Mouse (Mus musculus) intestine, embryonic 16.5 days (tissue): Measurements from ENCODE around the gene Ank2. TPM values are rescaled to one million over a fixed set of nuclear protein-coding genes. Genes with fewer than 3 reads are reported as not detected.
"Not testable (repeated sequence)": the region's sequence is repeated elsewhere in the genome, so short reads cannot be mapped to it uniquely, and the experiment has no call there.

ENCODE experiments used
- ATAC-seq: fragments of 200-750 bp; cut with Nextera tagmentation; 2 replicates; pipeline ENCODE4 v1.8.0; 2017; ENCODE audit warnings: moderate TSS enrichment, moderate library complexity
- H3K27ac ChIP-seq: fragments of 300-500 bp; sonication (generic); 2 replicates; pipeline ENCODE4 v1.5.1; 2014; ENCODE audit warnings: mild to moderate bottlenecking, low read length
- H3K27me3 ChIP-seq: fragments of 300-500 bp; sonication (generic); replicated peaks from 2 replicates; pipeline ENCODE4 v1.6.1; 2014; ENCODE audit warnings: low read length, control low read depth, mixed read lengths; ENCODE audit not compliant: control insufficient read depth, insufficient read depth
- H3K36me3 ChIP-seq: fragments of 300-500 bp; sonication (generic); 2 replicates; pipeline ENCODE4 v1.6.1; 2014; ENCODE audit warnings: low read length, control low read depth; ENCODE audit not compliant: control insufficient read depth, insufficient read depth
- H3K4me1 ChIP-seq: fragments of 300-500 bp; sonication (generic); 2 replicates; pipeline ENCODE4 v1.6.1; 2014; ENCODE audit warnings: low read length, control low read depth, mixed read lengths; ENCODE audit not compliant: control insufficient read depth, insufficient read depth
- H3K4me2 ChIP-seq: fragments of 300-500 bp; sonication (generic); 2 replicates; pipeline ENCODE4 v1.6.1; 2014; ENCODE audit warnings: low read depth, low read length, control low read depth
- H3K4me3 ChIP-seq: fragments of 300-500 bp; sonication (generic); 2 replicates; pipeline ENCODE4 v1.5.1; 2014; ENCODE audit warnings: mild to moderate bottlenecking, low read length
- H3K9ac ChIP-seq: fragments of 300-500 bp; sonication (generic); 2 replicates; pipeline ENCODE4 v1.6.1; 2014; ENCODE audit warnings: low read depth, low read length
- H3K9me3 ChIP-seq: fragments of 300-500 bp; sonication (generic); 2 replicates; pipeline ENCODE4 v1.6.1; 2016; ENCODE audit warnings: low read length, control low read depth; ENCODE audit not compliant: control insufficient read depth
- WGBS: fragments of 180-500 bp; shearing (Covaris S2); extraction: QIAGEN DNeasy Blood & Tissue Kit; methylation state at CpG from one replicate; pipeline ENCODE4 v1.1.7; 2014; 5-methylcytosine and 5-hydroxymethylcytosine counted together
- polyA plus RNA-seq: library from polyadenylated mRNA; unstranded; fragments of >200 nt; fragmentation: Nextera tagmentation; extraction: Ambion mirVana; gene quantifications from 2 replicates; pipeline ENCODE4 v1.2.1, GENCODE M21; 2015

Gene Ank2
- polyA plus RNA-seq, 1 experiment from 2014 or later, result 15.8 TPM

DNA sequence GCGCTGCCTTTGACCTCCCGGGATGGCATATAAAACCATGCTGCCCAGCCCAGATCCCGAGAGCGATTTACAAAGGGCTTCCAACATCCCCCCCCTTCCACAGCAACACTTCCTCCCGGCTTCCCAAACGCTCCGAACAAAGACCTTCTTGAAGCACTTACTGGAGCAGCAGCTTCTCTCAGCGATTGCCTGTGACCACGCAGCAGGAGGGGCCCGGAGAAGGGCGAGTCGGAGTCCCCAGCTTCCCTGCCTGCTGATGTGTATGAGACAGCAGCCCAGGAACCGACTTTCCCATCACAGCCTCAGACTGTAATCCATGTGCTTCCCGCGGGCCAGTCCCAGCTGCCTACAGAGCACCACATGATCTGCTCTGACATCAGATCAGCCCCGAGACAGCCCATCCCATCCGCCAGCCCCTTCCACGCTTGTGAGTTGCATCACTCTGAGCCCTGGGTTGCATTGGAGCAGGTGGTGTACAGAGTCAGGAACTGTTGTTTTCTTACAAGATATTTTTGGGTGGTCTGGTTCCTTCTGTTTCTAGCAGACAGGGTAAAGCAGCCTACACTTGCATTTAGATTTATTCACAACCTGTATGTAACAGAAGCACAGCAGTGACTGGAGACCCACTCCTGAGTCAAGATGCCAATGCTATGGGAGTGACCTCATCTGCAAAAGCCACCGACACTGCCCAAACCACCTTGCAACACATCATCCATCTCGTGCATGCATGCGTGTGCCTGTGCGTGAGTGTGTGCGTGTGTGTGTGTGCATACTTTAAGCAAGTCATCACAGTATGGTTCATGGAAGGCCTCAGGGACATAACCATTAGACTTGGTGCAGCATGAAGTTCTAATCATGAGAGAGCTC, 90.2 kb downstream of the Ank2 start:
- Histone ChIP-seq H3K4me3 (peak overlapping the region; percentile 52), H3K4me1 (peaks cover 6% of the 10 kb centered on the region), H3K9me3 (no peaks in the 10 kb centered on the region), H3K27me3 (no peaks in the 10 kb centered on the region), H3K4me2 (peak overlapping the region; percentile 69), H3K27ac (peak overlapping the region; percentile 55), H3K9ac (peak overlapping the region; percentile 68), H3K36me3 (no peaks in the 10 kb centered on the region)
- 18% methylated on average over 23 of the region's 23 CpGs for WGBS
- peak; percentile 96 for ATAC-seq

DNA sequence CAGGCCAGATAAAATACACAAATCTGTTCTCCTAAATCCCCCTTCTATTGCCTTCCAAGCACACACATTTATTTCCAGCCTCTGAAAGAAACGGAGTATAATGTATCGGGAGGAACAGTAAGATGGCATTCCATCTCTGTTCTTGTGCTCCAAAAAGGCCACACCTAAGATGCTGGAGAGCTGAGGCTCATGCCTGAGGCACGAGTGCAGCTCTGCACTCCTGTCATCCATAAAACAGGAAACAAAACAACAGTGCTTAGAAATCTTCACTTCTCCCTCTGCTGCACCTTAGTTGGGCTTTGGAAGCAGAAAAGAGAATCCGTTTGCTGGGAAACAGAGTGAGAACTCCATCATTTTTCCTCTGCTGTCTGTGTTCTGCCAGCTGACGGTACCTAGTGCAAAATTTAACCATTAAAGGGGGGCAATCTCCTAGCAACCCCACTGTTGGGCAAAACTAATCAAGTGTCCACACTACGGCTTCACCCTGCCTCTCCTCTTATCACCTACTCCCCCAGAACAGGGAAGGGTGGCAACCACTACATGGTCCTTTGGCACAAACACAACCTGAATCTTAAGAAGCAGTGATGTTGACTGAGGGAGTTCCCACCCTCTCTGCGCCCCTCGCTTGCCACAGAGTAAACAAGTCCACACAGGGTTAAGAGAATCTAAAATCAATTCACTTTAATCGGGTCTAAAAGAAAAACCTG, 91.1 kb downstream of the Ank2 start:
- Histone ChIP-seq H3K4me3 (peak overlapping the region; percentile 52), H3K36me3 (no peaks in the 10 kb centered on the region), H3K27ac (no peak overlapping the region), H3K9ac (peak overlapping the region; percentile 68), H3K27me3 (no peaks in the 10 kb centered on the region), H3K9me3 (no peaks in the 10 kb centered on the region), H3K4me2 (peak overlapping the region; percentile 69), H3K4me1 (peaks cover 6% of the 10 kb centered on the region)
- WGBS, result 9% methylated on average over 9 of the region's 9 CpGs
- ATAC-seq, result no peak

DNA sequence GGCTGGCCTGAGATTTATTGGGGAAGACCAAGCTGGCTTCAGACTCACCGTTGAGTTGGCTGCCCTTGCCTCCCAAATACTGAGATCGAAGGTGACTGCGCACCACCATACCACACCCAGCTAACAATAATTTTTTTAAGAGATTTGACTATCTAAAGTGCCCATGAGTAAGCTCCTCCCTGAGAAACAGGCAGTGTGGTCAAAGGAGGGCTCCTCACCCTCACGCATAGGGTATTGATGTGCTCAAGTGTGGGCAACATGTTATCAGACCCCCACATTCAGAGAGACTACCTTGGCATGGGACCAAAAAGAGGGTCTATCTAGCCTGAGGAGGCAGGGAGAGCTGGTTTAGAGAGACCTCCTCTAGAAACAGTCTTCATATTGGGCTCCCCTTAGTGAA, 92.3 kb downstream of the Ank2 start:
- Histone ChIP-seq H3K27ac (no peak overlapping the region), H3K9me3 (no peaks in the 10 kb centered on the region), H3K4me3 (no peak overlapping the region), H3K36me3 (no peaks in the 10 kb centered on the region), H3K4me1 (peaks cover 6% of the 10 kb centered on the region), H3K9ac (no peak overlapping the region), H3K4me2 (no peak overlapping the region), H3K27me3 (no peaks in the 10 kb centered on the region)
- ATAC-seq, result no peak
- 97% methylated on average over 4 of the region's 4 CpGs for WGBS

DNA sequence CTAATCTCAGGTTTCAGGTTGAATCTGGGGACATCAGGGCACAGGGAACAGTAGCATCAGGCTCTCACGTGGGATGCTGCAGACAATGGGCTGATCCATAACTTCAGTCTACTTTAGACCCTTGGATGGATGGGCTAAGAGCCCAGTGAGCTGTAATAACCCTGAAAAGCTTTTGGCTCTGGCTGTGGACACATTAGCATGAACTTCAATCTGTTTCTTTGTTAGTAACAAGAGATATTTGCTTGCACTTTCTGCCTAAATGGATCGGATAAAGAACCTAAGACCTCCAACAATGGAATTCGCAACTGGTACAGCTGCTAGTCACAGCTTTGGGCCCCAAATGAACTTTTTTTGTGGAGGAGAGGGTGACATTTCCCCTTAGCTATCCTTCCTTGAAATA, 94.8 kb downstream of the Ank2 start:
- WGBS, result 62% methylated on average over 3 of the region's 3 CpGs

DNA sequence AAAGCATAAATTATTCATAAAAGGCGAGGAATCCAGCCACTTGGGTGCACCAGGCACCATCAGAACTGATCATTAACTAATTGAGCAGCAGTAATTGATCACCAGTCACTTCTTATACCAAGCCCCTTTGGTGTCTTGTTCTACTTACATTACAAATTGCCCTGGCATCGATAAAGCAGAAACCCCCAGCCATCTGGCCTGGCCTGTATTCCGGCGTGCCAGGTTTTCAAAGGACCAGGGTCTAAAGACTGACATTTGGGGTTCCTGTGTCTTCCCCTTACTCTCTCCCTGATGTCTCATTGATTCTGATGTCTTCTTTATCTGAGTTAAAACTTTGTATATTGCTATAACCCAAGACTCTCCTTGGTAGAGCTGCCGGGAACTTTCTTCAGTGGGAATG, 98.2 kb downstream of the Ank2 start:
- 89% methylated on average over 5 of the region's 5 CpGs for WGBS

More for the DNA sequence above, 94.8 kb downstream of the Ank2 start:
- peaks cover 6% of the 10 kb centered on the region for H3K4me1 ChIP-seq
- no peak overlapping the region for H3K4me2 ChIP-seq
- no peak overlapping the region for H3K4me3 ChIP-seq
- no peaks in the 10 kb centered on the region for H3K9me3 ChIP-seq
- no peak for ATAC-seq
- H3K9ac ChIP-seq, result no peak overlapping the region
- no peaks in the 10 kb centered on the region for H3K27me3 ChIP-seq
- no peaks in the 10 kb centered on the region for H3K36me3 ChIP-seq
- H3K27ac ChIP-seq, result no peak overlapping the region

DNA sequence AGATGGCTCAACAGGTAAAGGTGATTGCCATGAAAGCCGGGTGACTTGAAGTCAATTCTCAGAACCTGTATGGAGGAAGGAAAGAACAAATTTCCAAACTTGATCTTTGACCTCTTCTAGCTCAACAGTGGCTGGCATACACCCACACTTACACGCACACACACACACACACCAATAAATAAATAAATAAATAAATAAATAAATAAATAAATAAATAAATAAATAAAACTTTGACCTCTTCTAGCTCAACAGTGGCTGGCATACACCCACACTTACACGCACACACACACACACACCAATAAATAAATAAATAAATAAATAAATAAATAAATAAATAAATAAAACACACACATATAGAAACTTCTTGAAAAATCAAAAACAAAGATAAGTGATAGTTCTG, 98.7 kb downstream of the Ank2 start:
- H3K4me1 ChIP-seq, H3K36me3 ChIP-seq, H3K27ac ChIP-seq, H3K9ac ChIP-seq, H3K4me2 ChIP-seq, H3K27me3 ChIP-seq, H3K9me3 ChIP-seq, H3K4me3 ChIP-seq, ATAC-seq: not testable (repeated sequence)
- 94% methylated on average over 3 of the region's 3 CpGs for WGBS

More for the DNA sequence above, 98.2 kb downstream of the Ank2 start:
- no peak overlapping the region for H3K27ac ChIP-seq
- no peak for ATAC-seq
- no peaks in the 10 kb centered on the region for H3K27me3 ChIP-seq
- no peaks in the 10 kb centered on the region for H3K36me3 ChIP-seq
- no peaks in the 10 kb centered on the region for H3K9me3 ChIP-seq
- no peaks in the 10 kb centered on the region for H3K4me1 ChIP-seq
- no peak overlapping the region for H3K4me3 ChIP-seq
- no peak overlapping the region for H3K9ac ChIP-seq
- no peak overlapping the region for H3K4me2 ChIP-seq

DNA sequence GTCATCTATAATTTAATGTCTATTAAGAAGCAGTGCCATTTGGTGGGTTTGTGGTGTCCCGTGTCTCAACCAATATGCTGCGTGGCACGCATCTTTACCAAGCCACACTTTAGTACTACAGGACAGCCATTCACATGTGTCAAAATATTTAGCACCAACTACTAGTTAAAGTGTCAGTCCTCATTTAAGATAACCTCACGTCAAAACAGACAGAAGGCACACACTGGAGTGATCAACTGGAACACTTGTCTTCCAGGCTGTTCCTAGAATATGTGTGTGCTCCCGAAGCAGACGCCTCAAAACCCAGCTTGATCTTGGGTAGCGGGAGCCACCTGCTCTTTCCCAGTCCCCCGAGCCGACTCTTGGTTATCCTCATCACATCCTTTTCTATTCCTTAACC, 101.4 kb downstream of the Ank2 start:
- no peaks in the 10 kb centered on the region for H3K36me3 ChIP-seq
- H3K27ac ChIP-seq, result no peak overlapping the region
- WGBS, result 94% methylated on average over 9 of the region's 9 CpGs
- H3K4me2 ChIP-seq, result no peak overlapping the region
- ATAC-seq, result no peak
- H3K27me3 ChIP-seq, result no peaks in the 10 kb centered on the region
- no peaks in the 10 kb centered on the region for H3K4me1 ChIP-seq
- no peaks in the 10 kb centered on the region for H3K9me3 ChIP-seq
- no peak overlapping the region for H3K9ac ChIP-seq
- no peak overlapping the region for H3K4me3 ChIP-seq

DNA sequence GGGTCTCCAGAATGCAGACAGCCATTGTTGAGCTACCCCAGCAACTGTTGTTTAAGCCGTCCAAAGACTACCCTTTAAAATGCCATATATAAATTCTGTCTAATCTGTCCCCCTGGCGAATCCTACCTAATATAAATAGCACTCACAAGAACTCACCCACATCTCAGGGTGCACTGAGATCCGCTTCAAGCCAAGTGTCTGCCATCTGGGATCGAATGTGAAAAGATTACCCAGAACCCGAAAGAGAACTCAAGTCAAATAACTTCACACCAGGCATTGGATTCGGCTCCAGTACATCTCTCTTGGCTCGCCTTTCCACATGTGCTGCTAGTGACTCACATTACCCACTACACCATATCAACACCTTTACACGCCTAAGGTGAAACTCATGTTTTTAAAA, 103.9 kb downstream of the Ank2 start:
- Histone ChIP-seq H3K9me3 (no peaks in the 10 kb centered on the region), H3K9ac (no peak overlapping the region), H3K4me3 (no peak overlapping the region), H3K4me2 (no peak overlapping the region), H3K36me3 (no peaks in the 10 kb centered on the region), H3K27ac (no peak overlapping the region), H3K27me3 (no peaks in the 10 kb centered on the region), H3K4me1 (no peaks in the 10 kb centered on the region)
- ATAC-seq, result no peak
- 85% methylated on average over 8 of the region's 8 CpGs for WGBS

DNA sequence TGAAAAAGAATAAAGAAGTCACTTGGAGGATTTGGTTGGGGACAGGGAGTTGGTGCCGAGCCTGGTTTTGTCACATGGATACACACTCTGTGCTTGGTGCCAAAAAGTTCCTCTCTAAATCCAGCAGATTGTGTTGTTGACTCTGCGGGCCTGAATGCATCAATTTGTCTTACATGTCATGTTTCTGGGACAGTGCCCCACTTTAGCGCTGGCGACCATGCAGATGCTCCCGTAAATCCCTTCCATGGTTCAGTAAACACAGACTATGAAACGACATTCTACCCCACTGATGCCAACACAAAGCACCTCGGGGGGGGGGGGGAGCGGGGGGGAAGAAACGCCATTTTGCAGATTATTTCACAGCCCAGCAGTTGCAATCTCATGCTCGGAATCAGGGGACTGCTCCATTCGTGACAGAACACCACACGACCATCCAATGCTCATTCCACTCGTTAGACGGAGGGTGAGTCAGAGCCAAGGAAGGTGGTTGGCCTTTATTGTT, 112.1 kb downstream of the Ank2 start:
- Histone ChIP-seq H3K27me3 (no peaks in the 10 kb centered on the region), H3K9me3 (no peaks in the 10 kb centered on the region), H3K9ac (no peak overlapping the region), H3K4me3 (no peak overlapping the region), H3K4me1 (no peaks in the 10 kb centered on the region), H3K36me3 (no peaks in the 10 kb centered on the region), H3K27ac (no peak overlapping the region), H3K4me2 (no peak overlapping the region)
- no peak for ATAC-seq
- 78% methylated on average over 14 of the region's 14 CpGs for WGBS
